ENCODE assay signal across 8 mouse cellular contexts in the genomic region with DNA sequence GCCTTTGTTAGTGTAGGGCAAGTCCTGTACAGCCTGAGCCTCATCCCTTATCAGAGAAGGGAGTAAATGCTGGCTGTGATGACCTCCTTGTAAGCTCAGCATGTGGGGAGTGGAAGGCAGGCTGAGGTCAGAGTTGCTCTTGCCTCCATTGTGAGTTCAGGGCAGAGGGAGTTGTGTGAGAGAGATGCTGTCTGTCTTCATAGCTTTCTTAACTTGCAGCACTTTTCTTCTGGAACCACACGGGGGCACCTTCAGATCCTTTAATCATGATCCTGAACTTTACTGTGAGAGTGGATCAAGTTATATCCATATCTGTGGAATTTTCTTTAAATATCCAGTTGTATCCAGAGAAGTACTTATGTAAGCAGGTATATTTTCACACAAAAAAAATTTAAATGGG. TPM values are rescaled to one million over a fixed set of nuclear protein-coding genes. Genes with fewer than 3 reads are reported as not detected.
DNase-seq lines count a peak whose midpoint lies in the region; ATAC-seq and TF ChIP-seq lines count a peak whose summit lies in the region.
"Had no signal": no experiment of that assay in that cellular context is flagged by ENCODE, and none has a peak within 500 bp of the region (broad histone marks: within the 10 kb centered on the region; RNA-seq: fewer than 3 reads in every experiment).

No protein-coding gene starts in this region.

- WGBS in midbrain, embryonic 14.5 days: 33% methylated on average over 1 of the region's 1 CpGs
- 23% methylated on average over 1 of the region's 1 CpGs for WGBS in midbrain, embryonic 15.5 days
- WGBS in small intestine, adult 2 months: 11% methylated on average over 1 of the region's 1 CpGs

- no peaks in the 10 kb centered on the region for H3K9me3 ChIP-seq in midbrain, embryonic 14.5 days (ENCODE audit: control insufficient read depth, low read length)
- no peaks in the 10 kb centered on the region for H3K9me3 ChIP-seq in midbrain, embryonic 15.5 days
- H3K9me3 ChIP-seq: liver, embryonic 13.5 days had no signal

- H3K27ac ChIP-seq in midbrain, embryonic 14.5 days (replicated peaks; ENCODE audit: low read depth, low read length): no peak overlapping the region
- no peak overlapping the region for H3K27ac ChIP-seq in midbrain, embryonic 15.5 days
- H3K27ac ChIP-seq in small intestine, adult 2 months (ENCODE audit: insufficient read depth, low read depth, low read length): no peak overlapping the region
- H3K27ac ChIP-seq: liver, embryonic 13.5 days had no signal

- H3K4me2 ChIP-seq in midbrain, embryonic 14.5 days (ENCODE audit: low read length): no peak overlapping the region
- H3K4me2 ChIP-seq in midbrain, embryonic 15.5 days: no peak overlapping the region
- H3K4me2 ChIP-seq: liver, embryonic 13.5 days had no signal

- DNase-seq in heart, adult 11 months: peak; percentile 79
- no peak for DNase-seq in heart, postnatal 25 days (ENCODE audit: low spot score)
- peak; percentile 67 for DNase-seq in midbrain, embryonic 14.5 days
- DNase-seq: liver, embryonic 13.5 days had no signal

- TF ChIP-seq POLR2A in small intestine, adult 2 months (IDR thresholded peaks at IDR 0.05; ENCODE audit: low read depth, low read length): no peak

- no peak overlapping the region for H3K4me3 ChIP-seq in midbrain, embryonic 14.5 days (replicated peaks; ENCODE audit: low read depth, low read length)
- no peak overlapping the region for H3K4me3 ChIP-seq in midbrain, embryonic 15.5 days
- H3K4me3 ChIP-seq in small intestine, adult 2 months (ENCODE audit: low read depth, low read length): no peak overlapping the region
- H3K4me3 ChIP-seq: liver, embryonic 13.5 days had no signal

- H3K36me3 ChIP-seq in midbrain, embryonic 14.5 days (ENCODE audit: control insufficient read depth, insufficient read depth, low read length): peaks cover 26% of the 10 kb centered on the region
- H3K36me3 ChIP-seq in midbrain, embryonic 15.5 days (replicated peaks): peaks cover 14% of the 10 kb centered on the region; the same call in 1 of the 2 replicates
- H3K36me3 ChIP-seq in small intestine, adult 2 months (ENCODE audit: control insufficient read depth, insufficient read depth, low read length): peaks cover 16% of the 10 kb centered on the region

- no peak overlapping the region for H3K9ac ChIP-seq in midbrain, embryonic 14.5 days (replicated peaks; ENCODE audit: low read length)
- no peak overlapping the region for H3K9ac ChIP-seq in midbrain, embryonic 15.5 days
- H3K9ac ChIP-seq: liver, embryonic 13.5 days had no signal

- no peak for ATAC-seq in midbrain, embryonic 14.5 days (ENCODE audit: low FRiP score, low TSS enrichment)
- ATAC-seq in midbrain, embryonic 15.5 days (replicated peaks): no peak
- ATAC-seq in common myeloid progenitor, adult 5-6 weeks (replicated peaks; ENCODE audit: low read depth, poor library complexity, severe bottlenecking): peak; percentile 45; the same call in 1 of the 2 replicates
- ATAC-seq in megakaryocyte-erythroid progenitor cell, adult 5-6 weeks (replicated peaks; ENCODE audit: low FRiP score, low TSS enrichment, poor library complexity, severe bottlenecking): no peak

- no peaks in the 10 kb centered on the region for H3K4me1 ChIP-seq in midbrain, embryonic 14.5 days (ENCODE audit: control insufficient read depth, insufficient read depth, low read length)
- H3K4me1 ChIP-seq in midbrain, embryonic 15.5 days: no peaks in the 10 kb centered on the region
- peaks cover 12% of the 10 kb centered on the region; the same call in 1 of the 2 replicates for H3K4me1 ChIP-seq in small intestine, adult 2 months (ENCODE audit: control insufficient read depth, insufficient read depth, insufficient read length, low read length)

- peak; percentile 2; the same call in 1 of the 2 replicates for TF ChIP-seq CTCF in small intestine, adult 2 months (IDR thresholded peaks at IDR 0.05; ENCODE audit: extremely low read depth, insufficient read length, insufficient replicate concordance, low read depth, low read length)

- intact Hi-C loops in heart, postnatal 25 days (cut with DNase I): loop anchor here (10.0 kb wide), 1 partner anchor 353 kb away; a partner anchor contains a TSS

- H3K27me3 ChIP-seq in midbrain, embryonic 14.5 days (ENCODE audit: control insufficient read depth, insufficient read depth, low read length): no peaks in the 10 kb centered on the region
- H3K27me3 ChIP-seq in midbrain, embryonic 15.5 days (replicated peaks): no peaks in the 10 kb centered on the region
- no peaks in the 10 kb centered on the region for H3K27me3 ChIP-seq in small intestine, adult 2 months (ENCODE audit: control insufficient read depth, insufficient read depth, low read length)
- H3K27me3 ChIP-seq: liver, embryonic 13.5 days had no signal

RNA-seq across cellular contexts. Expression of a gene that starts 9.3 kb away (rescaled TPM):
- 10 to 100 TPM in 1 of 2 experiments, 1 to 10 TPM in 1; 9.8 to 10.6 TPM for total RNA-seq in heart, postnatal 25 days (2021)
- 9.8 and 10.3 TPM in 2 replicates for polyA plus RNA-seq in midbrain, embryonic 14.5 days (2014; fragmentation: Nextera tagmentation; extraction: Ambion mirVana)
- 9.9 and 10.2 TPM in 2 replicates for polyA plus RNA-seq in midbrain, embryonic 15.5 days (2015; fragmentation: Nextera tagmentation; extraction: Ambion mirVana)
- 4.9 and 10.6 TPM in 2 replicates for total RNA-seq in common myeloid progenitor, adult 5-6 weeks (2017)
- polyA plus RNA-seq in small intestine, adult 2 months (2012; rRNA removed): 9.5 and 23.6 TPM in 2 replicates
- 9.1 and 17.1 TPM in 2 replicates for total RNA-seq in megakaryocyte-erythroid progenitor cell, adult 5-6 weeks (2014; fragmentation: Nextera tagmentation)
- total RNA-seq in megakaryocyte-erythroid progenitor cell, adult 5-6 weeks (2017): 2.6 and 3.6 TPM in 2 replicates

RNA-seq across cellular contexts. Expression of a gene that starts 50.8 kb away (rescaled TPM):
- 10 to 100 TPM; 14.0 to 15.1 TPM for total RNA-seq in heart, postnatal 25 days (2021)
- polyA plus RNA-seq in midbrain, embryonic 14.5 days (2014; fragmentation: Nextera tagmentation; extraction: Ambion mirVana): 34.4 and 41.1 TPM in 2 replicates
- 55.2 TPM in 2 replicates for polyA plus RNA-seq in midbrain, embryonic 15.5 days (2015; fragmentation: Nextera tagmentation; extraction: Ambion mirVana)
- total RNA-seq in common myeloid progenitor, adult 5-6 weeks (2017): 31.7 and 50.6 TPM in 2 replicates
- 0.65 and 1.6 TPM in 2 replicates for polyA plus RNA-seq in small intestine, adult 2 months (2012; rRNA removed)
- total RNA-seq in megakaryocyte-erythroid progenitor cell, adult 5-6 weeks (2014; fragmentation: Nextera tagmentation): 18.0 and 36.3 TPM in 2 replicates
- total RNA-seq in megakaryocyte-erythroid progenitor cell, adult 5-6 weeks (2017): 43.1 and 44.7 TPM in 2 replicates
